Mouse (Mus musculus) neural tube, embryonic 15.5 days (tissue): ENCODE measurements around the gene Chrnb2. TPM values are rescaled to one million over a fixed set of nuclear protein-coding genes. Genes with fewer than 3 reads are reported as not detected.

Experiments
- ATAC-seq: fragments of 200-750 bp; cut with Nextera tagmentation; 2 replicates; pipeline ENCODE4 v1.8.0; 2017; ENCODE audit warnings: mild to moderate bottlenecking, moderate TSS enrichment, moderate library complexity; ENCODE audit not compliant: low FRiP score
- H3K27ac ChIP-seq: fragments of 300-500 bp; sonication (generic); replicated peaks from 2 replicates; pipeline ENCODE4 v1.5.1; 2015; ENCODE audit warnings: mild to moderate bottlenecking, inconsistent platforms
- H3K27me3 ChIP-seq: fragments of 300-500 bp; sonication (generic); replicated peaks from 2 replicates; pipeline ENCODE4 v1.6.1; 2015; ENCODE audit warnings: inconsistent platforms
- H3K36me3 ChIP-seq: fragments of 300-500 bp; sonication (generic); 2 replicates; pipeline ENCODE4 v1.6.1; 2015; ENCODE audit warnings: inconsistent platforms
- H3K4me1 ChIP-seq: fragments of 300-500 bp; sonication (generic); 2 replicates; pipeline ENCODE4 v1.6.1; 2015; ENCODE audit warnings: inconsistent platforms
- H3K4me2 ChIP-seq: fragments of 300-500 bp; sonication (generic); 2 replicates; pipeline ENCODE4 v1.6.1; 2015; ENCODE audit warnings: inconsistent platforms, mild to moderate bottlenecking, moderate library complexity
- H3K4me3 ChIP-seq: fragments of 300-500 bp; sonication (generic); replicated peaks from 2 replicates; pipeline ENCODE4 v1.5.1; 2015; ENCODE audit warnings: mild to moderate bottlenecking, inconsistent platforms
- H3K9ac ChIP-seq: fragments of 300-500 bp; sonication (generic); replicated peaks from 2 replicates; pipeline ENCODE4 v1.6.1; 2015; ENCODE audit warnings: mild to moderate bottlenecking, inconsistent platforms
- H3K9me3 ChIP-seq: fragments of 300-500 bp; sonication (generic); replicated peaks from 2 replicates; pipeline ENCODE4 v1.6.1; 2016; ENCODE audit warnings: inconsistent platforms
- WGBS: fragments of 180-500 bp; shearing (Covaris S2); methylation state at CpG from one replicate; pipeline ENCODE4 v1.1.7; 2015; ENCODE audit warnings: mixed read lengths; 5-methylcytosine and 5-hydroxymethylcytosine counted together
- polyA plus RNA-seq: library from polyadenylated mRNA; unstranded; fragments of >200 nt; fragmentation: Nextera tagmentation; extraction: Ambion mirVana; gene quantifications from 2 replicates; pipeline ENCODE4 v1.2.1, GENCODE M21; 2015

The Chrnb2 gene
- polyA plus RNA-seq, 1 experiment from 2014 or later: 22.5 TPM

- H3K27ac ChIP-seq: no peak overlapping the region
- no peak overlapping the region for H3K4me2 ChIP-seq
- ATAC-seq: no peak
- H3K9me3 ChIP-seq: no peaks in the 10 kb centered on the region
- no peaks in the 10 kb centered on the region for H3K36me3 ChIP-seq
- WGBS: 58% methylated on average over 11 of the region's 11 CpGs
- H3K27me3 ChIP-seq: no peaks in the 10 kb centered on the region
- H3K4me1 ChIP-seq: no peaks in the 10 kb centered on the region
- no peak overlapping the region for H3K4me3 ChIP-seq
- H3K9ac ChIP-seq: no peak overlapping the region
These were observed 64.0 kb downstream of the Chrnb2 start for GRCm38 (mm10) chr3:89700461-89700860.

GRCm38 (mm10) chr3:89698958-89699357 lies 65.5 kb downstream of the Chrnb2 start:
- Histone ChIP-seq H3K4me1 (no peaks in the 10 kb centered on the region), H3K4me3 (no peak overlapping the region), H3K27ac (no peak overlapping the region), H3K27me3 (no peaks in the 10 kb centered on the region), H3K9ac (no peak overlapping the region), H3K9me3 (no peaks in the 10 kb centered on the region), H3K36me3 (no peaks in the 10 kb centered on the region), H3K4me2 (no peak overlapping the region)
- no peak for ATAC-seq
- 91% methylated on average over 1 of the region's 1 CpGs for WGBS

Other genes starting within 250 kb of the Chrnb2 start
- 8.5 and 12.1 TPM in 2 replicates for gene Kcnn3, start 244.5 kb downstream of the Chrnb2 start, polyA plus RNA-seq
- gene Adar, start 49.6 kb downstream of the Chrnb2 start, polyA plus RNA-seq: 22.9 and 24.6 TPM in 2 replicates
- 10.8 and 11.1 TPM in 2 replicates for gene Ube2q1, start 9.0 kb upstream of the Chrnb2 start, polyA plus RNA-seq
- 1.4 and 2.0 TPM in 2 replicates for gene She, start 66.7 kb upstream of the Chrnb2 start, polyA plus RNA-seq
- 1.2 and 1.5 TPM in 2 replicates for gene Il6ra, start 148.6 kb upstream of the Chrnb2 start, polyA plus RNA-seq
- gene Atp8b2, start 198.9 kb upstream of the Chrnb2 start, polyA plus RNA-seq: 11.9 and 12.9 TPM in 2 replicates
- gene Hax1, start 234.1 kb upstream of the Chrnb2 start, polyA plus RNA-seq: 105 and 114 TPM in 2 replicates